Mouse (Mus musculus) kidney, postnatal 0 days (tissue): Measurements from ENCODE around the gene Abt1. TPM values are rescaled to one million over a fixed set of nuclear protein-coding genes. Genes with fewer than 3 reads are reported as not detected.
A peak's percentile ranks its signal among the peaks of the same experiment; 100 is the strongest.

ENCODE experiments used
- ATAC-seq: fragments of 200-750 bp; cut with Nextera tagmentation; replicated peaks from 2 replicates; pipeline ENCODE4 v1.8.0; 2017; ENCODE audit warnings: low read depth, moderate number of reproducible peaks, moderate TSS enrichment, moderate library complexity; ENCODE audit not compliant: low FRiP score
- DNase-seq: peaks from one replicate; pipeline ENCODE4 v3.0.0-alpha.2; 2016; ENCODE audit warnings: low spot score
- H3K27ac ChIP-seq: fragments of 300-500 bp; sonication (generic); 2 replicates; pipeline ENCODE4 v1.5.1; 2014; ENCODE audit warnings: mild to moderate bottlenecking
- H3K27me3 ChIP-seq: fragments of 300-500 bp; sonication (generic); 2 replicates; pipeline ENCODE4 v1.6.1; 2014; ENCODE audit warnings: low read length, mixed read lengths; ENCODE audit not compliant: insufficient read depth
- H3K36me3 ChIP-seq: fragments of 300-500 bp; sonication (generic); 2 replicates; pipeline ENCODE4 v1.6.1; 2014; ENCODE audit warnings: low read length, mixed read lengths; ENCODE audit not compliant: insufficient read depth
- H3K4me1 ChIP-seq: fragments of 300-500 bp; sonication (generic); replicated peaks from 2 replicates; pipeline ENCODE4 v1.6.1; 2014; ENCODE audit warnings: antibody characterized with exemption, low read length, mixed read lengths; ENCODE audit not compliant: insufficient read depth
- H3K4me2 ChIP-seq: fragments of 300-500 bp; sonication (generic); 2 replicates; pipeline ENCODE4 v1.6.1; 2014; ENCODE audit warnings: mild to moderate bottlenecking, low read length, moderate library complexity, mixed read lengths
- H3K4me3 ChIP-seq: fragments of 300-500 bp; sonication (generic); replicated peaks from 2 replicates; pipeline ENCODE4 v1.5.1; 2014; ENCODE audit warnings: low read depth, low read length
- H3K9ac ChIP-seq: fragments of 300-500 bp; sonication (generic); 2 replicates; pipeline ENCODE4 v1.6.1; 2014; ENCODE audit warnings: low read depth, low read length
- H3K9me3 ChIP-seq: fragments of 300-500 bp; sonication (generic); replicated peaks from 2 replicates; pipeline ENCODE4 v1.6.1; 2016; ENCODE audit warnings: low read length, inconsistent platforms, mixed read lengths
- CTCF ChIP-seq: IDR thresholded peaks from 2 replicates; pipeline ENCODE4 v1.5.1; 2016; ENCODE audit warnings: antibody characterized with exemption, low read depth, mild to moderate bottlenecking, moderate library complexity
- WGBS: fragments of 180-500 bp; shearing (Covaris S2); extraction: QIAGEN DNeasy Blood & Tissue Kit; methylation state at CpG from one replicate; pipeline ENCODE4 v1.1.7; 2014; 5-methylcytosine and 5-hydroxymethylcytosine counted together
- polyA plus RNA-seq: library from polyadenylated mRNA; unstranded; fragments of >200 nt; fragmentation: Nextera tagmentation; extraction: Ambion mirVana; gene quantifications from 2 replicates; pipeline ENCODE4 v1.2.1, GENCODE M21; 2015

Abt1 gene
- polyA plus RNA-seq, 1 experiment from 2014 or later: 10.0 TPM

DNA sequence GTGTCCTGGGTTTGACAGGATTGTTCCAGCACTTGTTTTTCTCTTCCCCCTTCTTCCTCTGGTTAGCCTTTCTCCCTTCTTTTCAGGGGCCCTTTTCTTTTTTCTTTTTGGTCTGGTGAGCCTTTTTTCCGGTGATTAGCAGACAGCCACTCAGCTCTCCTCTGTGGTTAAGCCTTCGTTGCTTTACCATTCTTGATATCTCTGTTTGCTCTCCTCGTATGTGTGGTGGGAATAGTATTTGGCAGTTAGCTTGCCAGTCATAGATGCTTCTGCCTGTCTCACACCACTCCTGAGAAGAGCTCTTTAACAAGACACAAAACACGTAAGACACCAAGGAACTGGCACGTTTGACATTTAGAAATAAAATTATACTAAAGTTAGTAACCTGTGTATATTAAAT, 20.8 kb upstream of the Abt1 start:
- no peak for ATAC-seq
- H3K4me1 ChIP-seq: no peaks in the 10 kb centered on the region
- H3K27ac ChIP-seq: no peak overlapping the region
- no peaks in the 10 kb centered on the region for H3K9me3 ChIP-seq
- no peak overlapping the region for H3K9ac ChIP-seq
- no peak for DNase-seq
- no peak overlapping the region for H3K4me3 ChIP-seq
- peak overlapping the region; percentile 65; the same call in 1 of the 2 replicates for H3K4me2 ChIP-seq
- H3K36me3 ChIP-seq: no peaks in the 10 kb centered on the region
- 73% methylated on average over 5 of the region's 5 CpGs for WGBS
- no peak for TF ChIP-seq CTCF
- no peaks in the 10 kb centered on the region for H3K27me3 ChIP-seq

DNA sequence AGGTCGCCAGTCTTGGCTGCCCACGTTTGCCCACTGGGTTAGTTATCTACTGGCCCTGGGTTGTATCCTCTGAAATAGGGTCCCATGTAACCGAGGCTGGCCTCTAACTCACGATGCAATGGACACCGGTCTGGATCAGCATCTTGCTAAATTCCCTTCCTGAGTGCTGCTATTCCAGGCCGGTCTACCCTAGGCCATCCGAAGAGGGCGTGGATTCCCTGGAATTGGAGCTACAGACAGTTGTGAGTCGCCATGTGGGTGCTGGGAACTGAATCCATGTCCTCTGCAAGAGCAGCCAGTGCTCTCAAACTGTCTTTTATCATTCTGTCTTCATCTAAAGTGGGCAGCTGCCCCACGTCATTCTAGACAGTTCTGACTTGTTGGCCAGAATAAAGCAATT, 16.2 kb upstream of the Abt1 start:
- Histone ChIP-seq H3K4me1 (no peaks in the 10 kb centered on the region), H3K9me3 (no peaks in the 10 kb centered on the region), H3K9ac (no peak overlapping the region), H3K27me3 (no peaks in the 10 kb centered on the region), H3K4me3 (no peak overlapping the region), H3K27ac (no peak overlapping the region), H3K4me2 (no peak overlapping the region), H3K36me3 (no peaks in the 10 kb centered on the region)
- no peak for TF ChIP-seq CTCF
- ATAC-seq (no peak), DNase-seq (no peak)
- 79% methylated on average over 10 of the region's 10 CpGs for WGBS

DNA sequence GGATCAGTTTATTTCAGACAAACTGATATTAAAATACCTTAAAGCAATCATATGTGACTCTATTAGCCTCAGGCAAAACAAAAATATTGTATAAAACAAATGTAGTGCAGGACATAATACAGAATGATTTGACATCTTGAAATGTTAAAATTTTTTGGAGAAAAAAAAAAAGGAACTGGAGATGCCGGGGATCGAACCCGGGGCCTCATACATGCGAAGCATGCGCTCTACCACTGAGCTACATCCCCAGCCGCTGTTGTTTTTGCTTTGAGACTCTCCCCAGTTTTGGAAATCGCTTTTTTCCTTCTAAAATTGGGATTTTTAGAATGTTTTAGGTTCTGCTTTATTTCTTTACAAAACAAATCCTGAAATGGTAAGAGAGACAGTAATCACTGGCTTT, 14.9 kb upstream of the Abt1 start:
- Histone ChIP-seq H3K4me3 (peak overlapping the region; percentile 69), H3K36me3 (no peaks in the 10 kb centered on the region), H3K4me2 (peak overlapping the region; percentile 64), H3K4me1 (0 out of 2 replicates have a peak, but pooled peaks cover 3% of the 10 kb centered on the region), H3K9ac (no peak overlapping the region), H3K9me3 (no peaks in the 10 kb centered on the region), H3K27me3 (no peaks in the 10 kb centered on the region), H3K27ac (no peak overlapping the region)
- DNase-seq (peak; percentile 67), ATAC-seq (no peak)
- 1% methylated on average over 7 of the region's 7 CpGs for WGBS
- no peak for TF ChIP-seq CTCF

DNA sequence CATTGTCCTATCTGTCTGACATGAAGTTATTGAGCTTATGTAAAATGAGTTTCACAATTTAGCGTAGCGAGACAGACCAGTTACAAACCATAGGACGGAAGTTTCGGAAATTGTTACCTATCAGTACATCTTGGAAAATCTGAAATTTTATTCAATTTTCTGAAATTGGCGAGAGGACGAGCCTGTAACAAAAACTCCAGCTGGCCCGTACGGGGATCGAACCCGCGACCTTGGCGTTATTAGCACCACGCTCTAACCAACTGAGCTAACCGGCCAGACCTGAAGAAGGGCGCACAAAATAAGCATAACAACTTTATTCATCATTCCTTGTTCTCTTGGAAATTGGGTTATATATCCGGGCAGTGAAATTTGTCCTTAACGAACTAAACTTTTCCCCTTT, 14.2 kb upstream of the Abt1 start:
- Histone ChIP-seq H3K4me1 (0 out of 2 replicates have a peak, but pooled peaks cover 3% of the 10 kb centered on the region), H3K27me3 (no peaks in the 10 kb centered on the region), H3K36me3 (no peaks in the 10 kb centered on the region), H3K9ac (peak overlapping the region; percentile 65), H3K27ac (peak overlapping the region; percentile 80), H3K4me3 (peak overlapping the region; percentile 69), H3K4me2 (peak overlapping the region; percentile 64), H3K9me3 (no peaks in the 10 kb centered on the region)
- no peak for TF ChIP-seq CTCF
- DNase-seq: peak; percentile 87
- peak; percentile 70 for ATAC-seq
- under 1% methylated on average over 17 of the region's 17 CpGs for whole genome bisulfite sequencing

DNA sequence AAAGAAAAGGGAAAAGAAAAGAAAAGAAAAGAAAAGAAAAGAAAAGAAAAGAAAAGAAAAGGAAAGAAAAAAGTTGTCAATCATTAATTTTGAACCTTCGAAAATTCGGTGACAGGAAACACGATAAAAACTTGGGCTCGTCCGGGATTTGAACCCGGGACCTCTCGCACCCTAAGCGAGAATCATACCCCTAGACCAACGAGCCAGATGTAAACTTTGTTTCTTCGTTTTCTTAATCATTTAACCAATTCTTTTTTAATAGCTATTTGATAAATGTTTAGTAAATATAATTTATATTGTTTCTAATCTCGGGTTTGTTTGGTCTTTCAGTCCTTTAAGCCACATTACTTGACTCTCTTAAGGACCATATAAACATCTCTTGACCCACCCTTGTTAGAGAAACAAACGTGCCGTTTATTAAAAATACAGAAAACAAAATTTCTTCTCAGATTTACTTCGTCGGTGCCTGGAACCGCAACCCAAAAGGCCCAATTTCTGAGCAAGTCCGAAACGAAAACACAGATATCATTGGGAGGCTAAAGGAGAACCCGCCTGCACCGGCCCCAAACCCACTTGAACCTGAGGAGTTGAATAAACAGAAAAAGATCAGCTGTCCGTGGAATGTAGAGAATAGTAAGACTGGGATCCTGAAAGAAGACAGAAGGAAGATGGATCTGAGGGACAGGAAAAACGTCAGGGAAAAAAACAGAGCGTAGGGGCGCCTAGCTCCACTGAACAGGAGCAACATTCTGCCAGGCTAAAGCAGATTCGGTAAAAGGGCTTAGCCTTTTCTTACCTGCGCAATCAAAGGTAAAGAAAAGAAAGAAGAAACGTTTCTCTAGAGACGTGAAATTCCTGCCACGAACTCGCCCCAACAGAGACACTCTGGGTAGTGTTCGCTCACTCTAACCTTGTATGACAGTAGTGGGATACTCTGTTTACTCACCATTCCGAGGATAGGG, 13.5 kb upstream of the Abt1 start:
- Histone ChIP-seq H3K4me3 (peak overlapping the region; percentile 69), H3K4me2 (peak overlapping the region; percentile 64), H3K9me3 (no peaks in the 10 kb centered on the region), H3K4me1 (0 out of 2 replicates have a peak, but pooled peaks cover 3% of the 10 kb centered on the region), H3K9ac (peak overlapping the region; percentile 65), H3K27me3 (no peaks in the 10 kb centered on the region), H3K36me3 (no peaks in the 10 kb centered on the region), H3K27ac (peak overlapping the region; percentile 80)
- DNase-seq: peak; percentile 75
- under 1% methylated on average over 32 of the region's 32 CpGs for WGBS
- ATAC-seq: no peak
- TF ChIP-seq CTCF: no peak

DNA sequence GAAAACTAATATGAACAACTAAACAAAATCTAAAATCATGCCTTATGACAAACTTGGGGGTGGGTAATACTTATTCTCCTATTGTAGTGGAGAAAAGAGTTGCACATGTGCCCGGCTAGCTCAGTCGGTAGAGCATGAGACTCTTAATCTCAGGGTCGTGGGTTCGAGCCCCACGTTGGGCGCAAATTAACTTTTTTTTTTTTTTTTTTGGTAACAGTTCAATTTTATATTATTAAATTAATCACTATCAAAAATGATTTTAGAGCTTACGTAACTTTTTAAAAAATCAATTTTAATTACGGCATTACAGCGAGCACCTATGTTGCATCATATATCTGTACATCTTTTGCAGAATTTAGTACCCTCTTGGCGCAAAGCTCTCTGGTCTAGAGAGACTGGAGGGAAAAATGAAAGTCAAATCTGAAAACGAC, 12.6 kb upstream of the Abt1 start:
- no peak overlapping the region for H3K9ac ChIP-seq
- WGBS: under 1% methylated on average over 11 of the region's 11 CpGs
- peak overlapping the region; percentile 69 for H3K4me2 ChIP-seq
- no peak for ATAC-seq
- 0 out of 2 replicates have a peak, but pooled peaks cover 3% of the 10 kb centered on the region for H3K4me1 ChIP-seq
- H3K27ac ChIP-seq: no peak overlapping the region
- H3K9me3 ChIP-seq: no peaks in the 10 kb centered on the region
- H3K4me3 ChIP-seq: peak overlapping the region; percentile 69
- no peak for TF ChIP-seq CTCF
- H3K36me3 ChIP-seq: no peaks in the 10 kb centered on the region
- H3K27me3 ChIP-seq: no peaks in the 10 kb centered on the region
- peak; percentile 80 for DNase-seq
